Mouse (Mus musculus): ENCODE measurements around the gene Shisal2b.

GRCm38 (mm10) chr13:104863127-104863979 lies at the start of gene Shisal2b:
- TF ChIP-seq CTCF (IDR thresholded peaks at IDR 0.05; ENCODE audit: low read depth) (no peak), EP300 (IDR thresholded peaks at IDR 0.05; ENCODE audit: low read depth) (no peak)

Measured in liver, embryonic 14.5 days (tissue).